Mouse (Mus musculus): ENCODE results near the gene Mical3.

DNA sequence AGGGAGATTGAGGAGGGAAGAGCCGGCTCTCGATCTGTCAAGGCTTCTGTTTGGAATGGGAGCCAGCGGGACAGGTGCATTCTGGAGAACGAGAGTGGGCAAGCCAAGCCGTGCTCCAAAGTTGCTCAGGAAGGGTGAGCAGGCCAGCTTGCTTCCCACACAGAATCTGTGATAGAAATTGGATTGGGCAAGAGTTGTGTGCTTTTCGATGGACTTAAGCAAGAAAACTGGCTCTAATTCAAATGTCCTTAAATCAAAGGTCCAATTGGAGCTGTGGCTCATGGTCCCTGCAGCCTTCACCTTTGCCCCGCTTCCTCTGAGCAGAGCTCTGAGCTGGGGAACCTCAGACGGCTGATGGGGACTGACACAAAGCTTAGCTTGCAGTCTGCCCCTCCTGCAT is 12.6 kb upstream of the Mical3 start:
- TF ChIP-seq ZNF384 (IDR thresholded peaks at IDR 0.05; ENCODE audit: low read depth, low read length) = no peak
- TF ChIP-seq MAFK (IDR thresholded peaks at IDR 0.05; ENCODE audit: insufficient read depth, low read depth, low read length) = no peak
- no peak for TF ChIP-seq CHD2 (IDR thresholded peaks at IDR 0.05; ENCODE audit: low read depth, low read length)
- no peak for TF ChIP-seq ZC3H11A (IDR thresholded peaks at IDR 0.05; ENCODE audit: borderline replicate concordance, low read depth, low read length)
- no peak for TF ChIP-seq HCFC1 (IDR thresholded peaks at IDR 0.05; ENCODE audit: borderline replicate concordance, insufficient read depth, low read length)

All from ES-E14 (cell line).